In genomic region chr15:81987646-81988045, GRCm38 (mm10) we compare ENCODE assay signal across 8 mouse cellular contexts. TPM values are rescaled to one million over a fixed set of nuclear protein-coding genes. Genes with fewer than 3 reads are reported as not detected.
DNase-seq lines count a peak whose midpoint lies in the region; ATAC-seq and TF ChIP-seq lines count a peak whose summit lies in the region.

Gene Xrcc6, plus strand, starts transcription at chr15:81987835.

- H3K4me1 ChIP-seq in forebrain, embryonic 15.5 days, result peaks cover 17% of the 10 kb centered on the region
- H3K4me1 ChIP-seq in hindbrain, embryonic 12.5 days, result peaks cover 5% of the 10 kb centered on the region; the same call in 1 of the 2 replicates
- peaks cover 14 to 23% of the 10 kb centered on the region in 2 experiments for H3K4me1 ChIP-seq in liver, embryonic 14.5 days (replicated peaks; ENCODE audit: control insufficient read depth in 2 of 2, insufficient read depth in 2 of 2, low read length in 1 of 2)

- H3K27me3 ChIP-seq in forebrain, embryonic 15.5 days, result no peaks in the 10 kb centered on the region
- no peaks in the 10 kb centered on the region for H3K27me3 ChIP-seq in hindbrain, embryonic 12.5 days
- no peaks in the 10 kb centered on the region for H3K27me3 ChIP-seq in liver, embryonic 14.5 days (ENCODE audit: control insufficient read depth, insufficient read depth, low read length)

- no peaks in the 10 kb centered on the region for H3K9me3 ChIP-seq in forebrain, embryonic 15.5 days
- H3K9me3 ChIP-seq in hindbrain, embryonic 12.5 days (replicated peaks), result no peaks in the 10 kb centered on the region
- no peaks in the 10 kb centered on the region for H3K9me3 ChIP-seq in liver, embryonic 14.5 days (ENCODE audit: control insufficient read depth, low read length)

- TF ChIP-seq EP300 in liver, embryonic 14.5 days (IDR thresholded peaks at IDR 0.05; ENCODE audit: low read depth), result no peak

- no peak within 1 kb of the TSS for H3K9ac ChIP-seq in forebrain, embryonic 15.5 days (replicated peaks)
- H3K9ac ChIP-seq in hindbrain, embryonic 12.5 days, result no peak within 1 kb of the TSS
- no peak within 1 kb of the TSS for H3K9ac ChIP-seq in liver, embryonic 14.5 days (replicated peaks)

- DNase-seq in heart, adult 18-20 months, result no peak
- no peak for DNase-seq in heart, adult 9 months (ENCODE audit: low spot score in 2 of 2)
- no peak for DNase-seq in liver, embryonic 14.5 days (ENCODE audit: low read depth in 3 of 3, low spot score in 3 of 3)
- DNase-seq in embryo, embryonic 9.5 days (ENCODE audit: extremely low spot score), result no peak
- DNase-seq in B cell, adult 2 months, result no peak

- WGBS in forebrain, embryonic 15.5 days, result 78% methylated on average over 3 of the region's 3 CpGs
- WGBS in hindbrain, embryonic 12.5 days, result 81% methylated on average over 3 of the region's 3 CpGs
- 73% methylated on average over 3 of the region's 3 CpGs for WGBS in liver, embryonic 14.5 days (ENCODE audit: insufficient replicate concordance)

- no peak for ATAC-seq in activated CD4-positive, CD25-positive, alpha-beta regulatory T cell, adult 4 months
- no peak for ATAC-seq in forebrain, embryonic 15.5 days (replicated peaks)
- ATAC-seq in hindbrain, embryonic 12.5 days (ENCODE audit: low FRiP score), result no peak
- no peak for ATAC-seq in liver, embryonic 14.5 days (ENCODE audit: insufficient read depth)

- no peak within 1 kb of the TSS for H3K4me3 ChIP-seq in forebrain, embryonic 15.5 days
- no peak within 1 kb of the TSS for H3K4me3 ChIP-seq in hindbrain, embryonic 12.5 days
- H3K4me3 ChIP-seq in liver, embryonic 14.5 days (ENCODE audit: insufficient read depth in 1 of 2, low read depth in 2 of 2, low read length in 2 of 2), result no peak within 1 kb of the TSS

- H3K27ac ChIP-seq in forebrain, embryonic 15.5 days (replicated peaks), result no peak within 1 kb of the TSS
- no peak within 1 kb of the TSS for H3K27ac ChIP-seq in hindbrain, embryonic 12.5 days
- no peak within 1 kb of the TSS for H3K27ac ChIP-seq in liver, embryonic 14.5 days

- H3K36me3 ChIP-seq in forebrain, embryonic 15.5 days, result no peaks in the 10 kb centered on the region
- H3K36me3 ChIP-seq in hindbrain, embryonic 12.5 days, result no peaks in the 10 kb centered on the region
- H3K36me3 ChIP-seq in liver, embryonic 14.5 days (replicated peaks; ENCODE audit: control insufficient read depth, insufficient read depth, low read depth), result no peaks in the 10 kb centered on the region

- no peak for TF ChIP-seq CTCF in liver, embryonic 14.5 days (IDR thresholded peaks at IDR 0.05; ENCODE audit: low read depth)

- no peak within 1 kb of the TSS for H3K4me2 ChIP-seq in forebrain, embryonic 15.5 days (replicated peaks)
- no peak within 1 kb of the TSS for H3K4me2 ChIP-seq in hindbrain, embryonic 12.5 days (replicated peaks)
- no peak within 1 kb of the TSS for H3K4me2 ChIP-seq in liver, embryonic 14.5 days (ENCODE audit: low read depth)

RNA-seq across cellular contexts. Expression of gene Xrcc6, which starts in this region (rescaled TPM):
- total RNA-seq in heart, adult 18-20 months (2021), result 10 to 100 TPM; 24.6 to 25.3 TPM
- 10 to 100 TPM; 50.9 to 58.1 TPM for polyA plus RNA-seq in activated CD4-positive, CD25-positive, alpha-beta regulatory T cell, adult 4 months (2017; shearing (Covaris generic))
- 58.9 and 59.5 TPM in 2 replicates for polyA plus RNA-seq in forebrain, embryonic 15.5 days (2015; fragmentation: Nextera tagmentation; extraction: Ambion mirVana)
- polyA plus RNA-seq in hindbrain, embryonic 12.5 days (2016; fragmentation: Nextera tagmentation; extraction: Ambion mirVana), result 58.4 and 62.3 TPM in 2 replicates
- polyA plus RNA-seq in liver, embryonic 14.5 days (2012; rRNA removed), result 13.9 and 22.1 TPM in 2 replicates
- 52.9 and 62.3 TPM in 2 replicates for polyA plus RNA-seq in liver, embryonic 14.5 days (2014; fragmentation: Nextera tagmentation; extraction: Ambion mirVana)
